Mouse (Mus musculus): ENCODE results near the gene Hook1. TPM values are rescaled to one million over a fixed set of nuclear protein-coding genes. Genes with fewer than 3 reads are reported as not detected.

Gene Hook1
- 83.5 and 94.3 TPM in 2 replicates for polyA plus RNA-seq (2014; fragmentation: Nextera tagmentation; extraction: Ambion mirVana)

DNA sequence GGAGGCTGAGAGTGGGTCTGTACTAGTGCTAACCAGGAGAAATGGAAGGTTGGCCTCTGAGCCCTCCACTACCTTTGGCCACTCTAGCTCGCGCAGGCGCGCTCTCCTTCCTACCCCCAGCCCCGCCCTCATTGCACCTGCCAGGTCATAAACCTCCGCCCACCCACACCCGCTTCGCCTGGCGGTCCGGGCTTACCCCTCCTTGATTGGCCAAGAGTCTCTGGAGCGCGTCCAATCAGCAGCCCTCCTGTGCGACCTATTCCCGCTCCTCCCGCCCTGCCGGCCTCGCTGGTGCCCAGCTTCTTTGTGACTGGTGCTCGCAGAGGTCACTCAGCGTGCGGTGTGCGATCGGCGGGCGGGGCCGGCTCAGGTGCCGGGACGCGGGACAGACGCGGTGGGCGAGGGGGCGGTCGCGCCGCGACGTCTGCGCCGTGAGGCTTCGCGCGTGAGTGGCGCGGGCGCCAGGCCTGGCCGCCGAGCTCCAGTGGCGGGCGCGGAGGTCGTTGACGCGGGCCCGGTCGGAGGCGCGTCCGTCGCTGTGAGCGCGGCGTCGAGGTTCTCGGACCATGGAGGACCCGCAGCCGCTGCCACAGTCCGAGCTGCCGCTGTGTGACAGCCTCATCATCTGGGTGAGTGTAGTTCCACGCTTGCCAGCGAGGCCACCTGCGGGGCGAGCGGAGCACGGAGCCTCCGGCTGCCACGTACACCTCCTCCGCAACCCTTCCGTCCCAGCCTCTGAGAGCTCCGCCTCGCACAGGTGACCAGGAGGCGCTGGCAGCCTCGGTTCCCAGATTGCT lies at the start of gene Hook1:
Hook1 (plus strand) TSS at position 313 of the 797 bp plus-strand sequence.
- peak; percentile 100 for ATAC-seq (ENCODE audit: low FRiP score, low TSS enrichment)
- DNase-seq, result peak; percentile 98

GRCm38 (mm10) chr4:95917703-95918102 lies 49.3 kb upstream of the Hook1 start:
- ATAC-seq (ENCODE audit: low FRiP score, low TSS enrichment), result no peak
- no peak overlapping the region for H3K4me3 ChIP-seq (replicated peaks; ENCODE audit: low read depth, low read length)
- H3K36me3 ChIP-seq (ENCODE audit: control insufficient read depth, insufficient read depth, low read length), result no peaks in the 10 kb centered on the region
- no peak overlapping the region for H3K27ac ChIP-seq (replicated peaks; ENCODE audit: low read depth, low read length)
- H3K4me2 ChIP-seq (ENCODE audit: low read length), result no peak overlapping the region
- peaks cover 9% of the 10 kb centered on the region; the same call in 1 of the 2 replicates for H3K4me1 ChIP-seq (ENCODE audit: control insufficient read depth, insufficient read depth, low read length)
- H3K9ac ChIP-seq (replicated peaks; ENCODE audit: low read length), result no peak overlapping the region
- no peak for DNase-seq
- WGBS, result 83% methylated on average over 6 of the region's 6 CpGs
- H3K9me3 ChIP-seq (ENCODE audit: control insufficient read depth, low read length), result no peaks in the 10 kb centered on the region
- no peaks in the 10 kb centered on the region for H3K27me3 ChIP-seq (ENCODE audit: control insufficient read depth, insufficient read depth, low read length)

More for the DNA sequence above, at the start of gene Hook1:
- Histone ChIP-seq H3K4me2 (ENCODE audit: low read length) (peak within 1 kb of the TSS; percentile 57), H3K4me3 (replicated peaks; ENCODE audit: low read depth, low read length) (peak within 1 kb of the TSS; percentile 72), H3K9me3 (ENCODE audit: control insufficient read depth, low read length) (no peaks in the 10 kb centered on the region), H3K9ac (replicated peaks; ENCODE audit: low read length) (peak within 1 kb of the TSS; percentile 86), H3K27ac (replicated peaks; ENCODE audit: low read depth, low read length) (peak within 1 kb of the TSS; percentile 85), H3K4me1 (ENCODE audit: control insufficient read depth, insufficient read depth, low read length) (peaks cover 10% of the 10 kb centered on the region; the same call in 1 of the 2 replicates), H3K27me3 (ENCODE audit: control insufficient read depth, insufficient read depth, low read length) (no peaks in the 10 kb centered on the region), H3K36me3 (ENCODE audit: control insufficient read depth, insufficient read depth, low read length) (no peaks in the 10 kb centered on the region)
- WGBS, result under 1% methylated on average over 82 of the region's 82 CpGs

- Histone ChIP-seq H3K4me3 (replicated peaks; ENCODE audit: low read depth, low read length) (no peak overlapping the region), H3K27ac (replicated peaks; ENCODE audit: low read depth, low read length) (no peak overlapping the region), H3K4me1 (ENCODE audit: control insufficient read depth, insufficient read depth, low read length) (peaks cover 8% of the 10 kb centered on the region; the same call in 1 of the 2 replicates), H3K9me3 (ENCODE audit: control insufficient read depth, low read length) (no peaks in the 10 kb centered on the region), H3K9ac (replicated peaks; ENCODE audit: low read length) (no peak overlapping the region), H3K36me3 (ENCODE audit: control insufficient read depth, insufficient read depth, low read length) (no peaks in the 10 kb centered on the region), H3K27me3 (ENCODE audit: control insufficient read depth, insufficient read depth, low read length) (no peaks in the 10 kb centered on the region), H3K4me2 (ENCODE audit: low read length) (no peak overlapping the region)
- WGBS, result 91% methylated on average over 4 of the region's 4 CpGs
- ATAC-seq (ENCODE audit: low FRiP score, low TSS enrichment) (no peak), DNase-seq (no peak)
Measured at GRCm38 (mm10) chr4:95920448-95920847, 46.6 kb upstream of the Hook1 start.

- Histone ChIP-seq H3K4me1 (ENCODE audit: control insufficient read depth, insufficient read depth, low read length) (no peaks in the 10 kb centered on the region), H3K27me3 (ENCODE audit: control insufficient read depth, insufficient read depth, low read length) (no peaks in the 10 kb centered on the region), H3K4me3 (replicated peaks; ENCODE audit: low read depth, low read length) (no peak overlapping the region), H3K9ac (replicated peaks; ENCODE audit: low read length) (no peak overlapping the region), H3K27ac (replicated peaks; ENCODE audit: low read depth, low read length) (no peak overlapping the region), H3K4me2 (ENCODE audit: low read length) (no peak overlapping the region), H3K9me3 (ENCODE audit: control insufficient read depth, low read length) (no peaks in the 10 kb centered on the region), H3K36me3 (ENCODE audit: control insufficient read depth, insufficient read depth, low read length) (no peaks in the 10 kb centered on the region)
- ATAC-seq (ENCODE audit: low FRiP score, low TSS enrichment) (peak; percentile 67; the same call in 1 of the 2 replicates), DNase-seq (peak; percentile 88)
- 9% methylated on average over 7 of the region's 7 CpGs for WGBS
Measured at GRCm38 (mm10) chr4:95924210-95925184, 42.5 kb upstream of the Hook1 start.

- 92% methylated on average over 1 of the region's 1 CpGs for WGBS
Measured at GRCm38 (mm10) chr4:95928846-95929245, 38.2 kb upstream of the Hook1 start.

DNA sequence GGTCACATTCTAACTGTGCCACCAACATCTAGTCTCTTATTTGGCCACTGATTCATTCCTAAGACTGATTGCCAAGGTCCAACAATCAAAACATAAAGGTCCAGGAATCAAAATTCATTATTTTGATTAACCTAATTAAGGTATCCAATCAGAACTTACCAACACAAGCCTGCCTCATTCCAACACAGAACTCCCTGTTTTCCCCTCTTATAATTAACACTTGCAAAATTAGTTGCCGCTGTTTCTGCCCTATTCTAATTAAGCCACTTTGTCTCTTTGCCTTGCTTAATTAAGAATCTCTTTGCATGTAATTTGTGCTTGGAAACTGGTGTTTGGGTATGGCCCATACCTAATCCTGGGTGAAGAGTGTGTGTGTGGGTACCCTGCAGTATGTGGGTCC lies 37.1 kb upstream of the Hook1 start:
- Histone ChIP-seq H3K4me1 (ENCODE audit: control insufficient read depth, insufficient read depth, low read length) (no peaks in the 10 kb centered on the region), H3K27me3 (ENCODE audit: control insufficient read depth, insufficient read depth, low read length) (no peaks in the 10 kb centered on the region), H3K4me2 (ENCODE audit: low read length) (no peak overlapping the region), H3K27ac (replicated peaks; ENCODE audit: low read depth, low read length) (no peak overlapping the region), H3K9me3 (ENCODE audit: control insufficient read depth, low read length) (no peaks in the 10 kb centered on the region), H3K4me3 (replicated peaks; ENCODE audit: low read depth, low read length) (no peak overlapping the region), H3K9ac (replicated peaks; ENCODE audit: low read length) (no peak overlapping the region), H3K36me3 (ENCODE audit: control insufficient read depth, insufficient read depth, low read length) (no peaks in the 10 kb centered on the region)
- ATAC-seq (ENCODE audit: low FRiP score, low TSS enrichment) (no peak), DNase-seq (no peak)
- WGBS, result 95% methylated on average over 1 of the region's 1 CpGs

More at GRCm38 (mm10) chr4:95928846-95929245, 38.2 kb upstream of the Hook1 start:
- H3K27me3 ChIP-seq (ENCODE audit: control insufficient read depth, insufficient read depth, low read length), result no peaks in the 10 kb centered on the region
- no peaks in the 10 kb centered on the region for H3K36me3 ChIP-seq (ENCODE audit: control insufficient read depth, insufficient read depth, low read length)
- H3K4me1 ChIP-seq (ENCODE audit: control insufficient read depth, insufficient read depth, low read length), result no peaks in the 10 kb centered on the region
- H3K4me3 ChIP-seq (replicated peaks; ENCODE audit: low read depth, low read length), result no peak overlapping the region
- ATAC-seq (ENCODE audit: low FRiP score, low TSS enrichment) (no peak), DNase-seq (no peak)
- no peaks in the 10 kb centered on the region for H3K9me3 ChIP-seq (ENCODE audit: control insufficient read depth, low read length)
- H3K9ac ChIP-seq (replicated peaks; ENCODE audit: low read length), result no peak overlapping the region
- no peak overlapping the region for H3K4me2 ChIP-seq (ENCODE audit: low read length)
- no peak overlapping the region for H3K27ac ChIP-seq (replicated peaks; ENCODE audit: low read depth, low read length)

DNA sequence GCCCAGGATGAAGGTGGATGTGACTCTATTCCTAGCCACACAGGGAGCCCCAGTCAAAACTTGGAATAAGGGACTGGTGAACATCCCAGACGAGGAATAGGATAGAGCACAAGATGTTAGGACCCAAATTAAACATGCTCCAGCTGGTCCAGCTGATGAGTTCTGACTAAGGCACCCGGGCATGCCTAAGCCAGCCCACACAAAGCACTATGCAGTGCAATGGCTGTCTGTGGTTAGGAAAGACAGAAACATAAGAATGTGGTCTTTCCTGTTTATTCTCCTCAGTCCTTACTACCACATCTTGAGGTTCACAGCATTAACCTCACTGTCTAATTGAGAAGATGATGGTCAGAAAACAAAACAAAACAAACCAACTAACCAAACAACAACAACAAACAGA lies 35.7 kb upstream of the Hook1 start:
- no peak overlapping the region for H3K9ac ChIP-seq (replicated peaks; ENCODE audit: low read length)
- H3K4me1 ChIP-seq (ENCODE audit: control insufficient read depth, insufficient read depth, low read length), result no peaks in the 10 kb centered on the region
- H3K36me3 ChIP-seq (ENCODE audit: control insufficient read depth, insufficient read depth, low read length), result no peaks in the 10 kb centered on the region
- no peak overlapping the region for H3K4me3 ChIP-seq (replicated peaks; ENCODE audit: low read depth, low read length)
- no peaks in the 10 kb centered on the region for H3K27me3 ChIP-seq (ENCODE audit: control insufficient read depth, insufficient read depth, low read length)
- no peak overlapping the region for H3K4me2 ChIP-seq (ENCODE audit: low read length)
- no peaks in the 10 kb centered on the region for H3K9me3 ChIP-seq (ENCODE audit: control insufficient read depth, low read length)
- H3K27ac ChIP-seq (replicated peaks; ENCODE audit: low read depth, low read length), result no peak overlapping the region
- DNase-seq (no peak), ATAC-seq (ENCODE audit: low FRiP score, low TSS enrichment) (no peak)
- 69% methylated on average over 2 of the region's 2 CpGs for WGBS

- no peak overlapping the region for H3K4me3 ChIP-seq (replicated peaks; ENCODE audit: low read depth, low read length)
- H3K9me3 ChIP-seq (ENCODE audit: control insufficient read depth, low read length), result no peaks in the 10 kb centered on the region
- no peak overlapping the region for H3K9ac ChIP-seq (replicated peaks; ENCODE audit: low read length)
- DNase-seq (no peak), ATAC-seq (ENCODE audit: low FRiP score, low TSS enrichment) (no peak)
- 91% methylated on average over 9 of the region's 9 CpGs for WGBS
- H3K27ac ChIP-seq (replicated peaks; ENCODE audit: low read depth, low read length), result no peak overlapping the region
- no peaks in the 10 kb centered on the region for H3K36me3 ChIP-seq (ENCODE audit: control insufficient read depth, insufficient read depth, low read length)
- H3K4me1 ChIP-seq (ENCODE audit: control insufficient read depth, insufficient read depth, low read length), result no peaks in the 10 kb centered on the region
- no peak overlapping the region for H3K4me2 ChIP-seq (ENCODE audit: low read length)
- no peaks in the 10 kb centered on the region for H3K27me3 ChIP-seq (ENCODE audit: control insufficient read depth, insufficient read depth, low read length)
Measured at GRCm38 (mm10) chr4:95933801-95934356, 33.2 kb upstream of the Hook1 start.

Data from midbrain, embryonic 14.5 days (tissue).